Mouse (Mus musculus) ES-Bruce4 (cell line): ENCODE data around the gene Mettl16. TPM values are rescaled to one million over a fixed set of nuclear protein-coding genes. Genes with fewer than 3 reads are reported as not detected.
A peak's percentile ranks its signal among the peaks of the same experiment; 100 is the strongest.

Source experiments
- H3K27ac ChIP-seq: 2 replicates; pipeline ENCODE4 v1.5.1; 2012; ENCODE audit warnings: low read length, inconsistent platforms; ENCODE audit not compliant: insufficient read depth
- H3K27me3 ChIP-seq: 2 replicates; pipeline ENCODE4 v1.6.1; 2012; ENCODE audit warnings: mild to moderate bottlenecking, low read length, inconsistent platforms; ENCODE audit not compliant: control insufficient read depth, poor library complexity, insufficient read depth, severe bottlenecking
- H3K36me3 ChIP-seq: 2 replicates; pipeline ENCODE4 v1.6.1; 2012; ENCODE audit warnings: inconsistent platforms, mild to moderate bottlenecking, low read length, moderate library complexity; ENCODE audit not compliant: control insufficient read depth, poor library complexity, insufficient read depth, severe bottlenecking
- H3K4me1 ChIP-seq: one replicate; pipeline ENCODE4 v1.8.1; 2011; ENCODE audit warnings: low read length; ENCODE audit not compliant: control insufficient read depth, insufficient read depth
- H3K4me3 ChIP-seq: 2 replicates; pipeline ENCODE4 v1.5.1; 2011; ENCODE audit warnings: low read depth, mild to moderate bottlenecking, low read length
- H3K9ac ChIP-seq: 2 replicates; pipeline ENCODE4 v1.6.1; 2012; ENCODE audit warnings: low read depth, mild to moderate bottlenecking, inconsistent platforms; ENCODE audit not compliant: poor library complexity, severe bottlenecking
- H3K9me3 ChIP-seq: replicated peaks from 2 replicates; pipeline ENCODE4 v1.6.1; 2012; ENCODE audit warnings: mild to moderate bottlenecking, low read length, inconsistent platforms; ENCODE audit not compliant: control insufficient read depth, poor library complexity, insufficient read depth, severe bottlenecking
- CTCF ChIP-seq: IDR thresholded peaks from one replicate; pipeline ENCODE4 v1.8.1; 2011; ENCODE audit warnings: low read depth, low read length
- EP300 ChIP-seq: IDR thresholded peaks from 2 replicates; pipeline ENCODE4 v1.6.1; 2011; ENCODE audit warnings: low read depth, low read length; ENCODE audit not compliant: insufficient read depth
- POLR2A ChIP-seq: IDR thresholded peaks from one replicate; pipeline ENCODE4 v1.8.1; 2011; ENCODE audit warnings: low read length; ENCODE audit not compliant: insufficient read depth
- polyA plus RNA-seq: library from polyadenylated mRNA; stranded (reverse); fragments of >200 nt; gene quantifications from 2 replicates; pipeline ENCODE4 v1.2.4, GENCODE M21; 2011; ENCODE audit warnings: low read depth; ENCODE audit not compliant: missing spikeins, insufficient read depth, insufficient read length

Gene Mettl16
- polyA plus RNA-seq, 1 experiment, result 66.2 TPM

- Histone ChIP-seq H3K36me3 (no peaks in the 10 kb centered on the region), H3K4me3 (peak overlapping the region; percentile 17; the same call in 1 of the 2 replicates), H3K9me3 (no peaks in the 10 kb centered on the region), H3K27ac (no peak overlapping the region), H3K9ac (no peak overlapping the region), H3K4me1 (peaks cover 2% of the 10 kb centered on the region), H3K27me3 (no peaks in the 10 kb centered on the region)
- TF ChIP-seq CTCF, result no peak
- TF ChIP-seq EP300, result no peak
- no peak for TF ChIP-seq POLR2A
Observed at GRCm38 (mm10) chr11:74857756-74858155, 87.1 kb downstream of the Mettl16 start.

DNA sequence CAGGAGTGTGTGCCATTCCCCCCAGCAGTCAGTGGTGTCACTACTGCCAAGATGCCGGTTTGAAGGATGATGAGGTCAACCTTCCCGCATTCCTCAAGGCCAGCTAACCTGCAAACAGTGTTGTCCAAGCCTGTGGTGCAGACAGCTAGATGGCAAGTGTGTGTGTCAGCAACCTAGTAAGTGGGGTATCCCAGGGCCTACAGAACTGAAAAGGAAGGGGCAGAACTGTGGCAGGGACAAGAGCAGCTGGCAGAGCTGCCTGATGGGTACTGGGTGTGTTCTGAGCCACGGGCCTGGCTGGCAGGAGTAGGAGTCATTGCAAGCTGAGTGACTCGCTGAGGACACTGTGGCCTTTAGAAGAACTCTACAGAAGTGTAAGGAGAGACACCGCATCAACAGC, 91.5 kb downstream of the Mettl16 start:
- no peak overlapping the region for H3K9ac ChIP-seq

DNA sequence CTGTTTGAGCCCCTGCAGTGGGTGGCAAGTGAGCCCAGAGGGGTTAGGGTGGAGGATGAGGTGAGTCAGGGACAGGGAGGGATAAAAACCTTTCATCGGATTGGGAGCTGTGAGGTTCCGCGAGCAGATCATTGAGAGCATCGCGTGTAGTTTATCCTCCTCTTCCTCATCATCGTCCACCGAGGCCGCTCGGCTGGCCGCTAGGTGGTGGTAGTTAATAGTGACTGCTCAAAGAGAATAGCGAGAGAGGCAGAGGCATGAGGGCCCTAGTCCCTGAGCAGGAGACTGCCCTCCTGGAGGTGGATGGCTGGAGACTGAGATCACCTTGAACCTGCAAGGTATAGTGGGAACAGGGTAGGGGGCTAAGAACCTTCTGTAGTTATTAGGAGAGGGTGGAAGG, 92.8 kb downstream of the Mettl16 start:
- Histone ChIP-seq H3K27me3 (no peaks in the 10 kb centered on the region), H3K9ac (no peak overlapping the region), H3K27ac (no peak overlapping the region), H3K36me3 (no peaks in the 10 kb centered on the region), H3K9me3 (no peaks in the 10 kb centered on the region), H3K4me3 (no peak overlapping the region), H3K4me1 (no peaks in the 10 kb centered on the region)
- TF ChIP-seq CTCF, result peak; percentile 62
- no peak for TF ChIP-seq EP300
- TF ChIP-seq POLR2A, result no peak

More for the DNA sequence above, 91.5 kb downstream of the Mettl16 start:
- H3K4me1 ChIP-seq, result peaks cover 2% of the 10 kb centered on the region
- no peak overlapping the region for H3K27ac ChIP-seq
- no peaks in the 10 kb centered on the region for H3K36me3 ChIP-seq
- no peaks in the 10 kb centered on the region for H3K27me3 ChIP-seq
- H3K4me3 ChIP-seq, result no peak overlapping the region
- no peaks in the 10 kb centered on the region for H3K9me3 ChIP-seq
- TF ChIP-seq EP300, result no peak
- TF ChIP-seq POLR2A, result no peak
- no peak for TF ChIP-seq CTCF

GRCm38 (mm10) chr11:74864421-74864820, 93.8 kb downstream of the Mettl16 start:
- Histone ChIP-seq H3K36me3 (no peaks in the 10 kb centered on the region), H3K27ac (no peak overlapping the region), H3K27me3 (no peaks in the 10 kb centered on the region), H3K9me3 (no peaks in the 10 kb centered on the region), H3K4me3 (no peak overlapping the region), H3K9ac (no peak overlapping the region), H3K4me1 (no peaks in the 10 kb centered on the region)
- TF ChIP-seq EP300 (no peak), CTCF (no peak), POLR2A (no peak)

GRCm38 (mm10) chr11:74865252-74865651, 94.6 kb downstream of the Mettl16 start:
- Histone ChIP-seq H3K36me3 (no peaks in the 10 kb centered on the region), H3K9ac (no peak overlapping the region), H3K27me3 (no peaks in the 10 kb centered on the region), H3K4me1 (no peaks in the 10 kb centered on the region), H3K9me3 (no peaks in the 10 kb centered on the region), H3K4me3 (no peak overlapping the region), H3K27ac (no peak overlapping the region)
- no peak for TF ChIP-seq POLR2A
- TF ChIP-seq EP300, result no peak
- no peak for TF ChIP-seq CTCF

GRCm38 (mm10) chr11:74866640-74867039, 96.0 kb downstream of the Mettl16 start:
- TF ChIP-seq EP300 (no peak), POLR2A (no peak), CTCF (no peak)
- no peak overlapping the region for H3K27ac ChIP-seq
- H3K27me3 ChIP-seq, result no peaks in the 10 kb centered on the region
- no peaks in the 10 kb centered on the region for H3K36me3 ChIP-seq
- no peaks in the 10 kb centered on the region for H3K9me3 ChIP-seq
- H3K4me3 ChIP-seq, result no peak overlapping the region
- no peak overlapping the region for H3K9ac ChIP-seq
- H3K4me1 ChIP-seq, result no peaks in the 10 kb centered on the region
